In genomic region chr4:142496605-142497004, GRCm38 (mm10) we compare ENCODE assay signal across 15 mouse cellular contexts.
"Had no signal": no experiment of that assay in that cellular context is flagged by ENCODE, and none has a peak within 500 bp of the region (broad histone marks: within the 10 kb centered on the region; RNA-seq: fewer than 3 reads in every experiment).

No protein-coding gene starts in this region.

- H3K36me3 ChIP-seq: limb, embryonic 15.5 days; liver, embryonic 12.5 days; midbrain, embryonic 12.5 days had no signal

- H3K27ac ChIP-seq: limb, embryonic 15.5 days; liver, embryonic 12.5 days; macrophage; midbrain, embryonic 12.5 days had no signal

- DNase-seq: kidney, postnatal 14 days; layer of hippocampus, adult 9-11 months; layer of hippocampus, postnatal 36 days; lung, embryonic 14.5 days; lung, postnatal 14 days; right cerebral cortex, adult 18-20 months; right cerebral cortex, postnatal 25 days; thymus, postnatal 4 days had no signal

- H3K4me2 ChIP-seq: limb, embryonic 15.5 days; liver, embryonic 12.5 days; lung, embryonic 14.5 days; midbrain, embryonic 12.5 days had no signal

- H3K4me3 ChIP-seq: limb, embryonic 15.5 days; liver, embryonic 12.5 days; megakaryocyte, embryonic 14.5 days; midbrain, embryonic 12.5 days; myocyte had no signal

- H3K4me1 ChIP-seq: liver, embryonic 12.5 days; megakaryocyte, embryonic 14.5 days had no signal

- H3K27me3 ChIP-seq: megakaryocyte, embryonic 14.5 days had no signal

- H3K9me3 ChIP-seq: limb, embryonic 15.5 days; liver, embryonic 12.5 days; midbrain, embryonic 12.5 days had no signal

- ATAC-seq: intestine, embryonic 16.5 days; liver, embryonic 12.5 days had no signal

- H3K9ac ChIP-seq: limb, embryonic 15.5 days; liver, embryonic 12.5 days; lung, embryonic 14.5 days; midbrain, embryonic 12.5 days had no signal
